Mouse (Mus musculus) lung, adult 18-20 months (tissue): ENCODE data around the gene Aldh4a1.

Experiments used
- DNase-seq, 2 experiments: peaks; one replicate each; pipeline ENCODE4 v3.0.0; 2022; ENCODE audit warnings: mixed read lengths in 2 of 2

Gene Aldh4a1

DNA sequence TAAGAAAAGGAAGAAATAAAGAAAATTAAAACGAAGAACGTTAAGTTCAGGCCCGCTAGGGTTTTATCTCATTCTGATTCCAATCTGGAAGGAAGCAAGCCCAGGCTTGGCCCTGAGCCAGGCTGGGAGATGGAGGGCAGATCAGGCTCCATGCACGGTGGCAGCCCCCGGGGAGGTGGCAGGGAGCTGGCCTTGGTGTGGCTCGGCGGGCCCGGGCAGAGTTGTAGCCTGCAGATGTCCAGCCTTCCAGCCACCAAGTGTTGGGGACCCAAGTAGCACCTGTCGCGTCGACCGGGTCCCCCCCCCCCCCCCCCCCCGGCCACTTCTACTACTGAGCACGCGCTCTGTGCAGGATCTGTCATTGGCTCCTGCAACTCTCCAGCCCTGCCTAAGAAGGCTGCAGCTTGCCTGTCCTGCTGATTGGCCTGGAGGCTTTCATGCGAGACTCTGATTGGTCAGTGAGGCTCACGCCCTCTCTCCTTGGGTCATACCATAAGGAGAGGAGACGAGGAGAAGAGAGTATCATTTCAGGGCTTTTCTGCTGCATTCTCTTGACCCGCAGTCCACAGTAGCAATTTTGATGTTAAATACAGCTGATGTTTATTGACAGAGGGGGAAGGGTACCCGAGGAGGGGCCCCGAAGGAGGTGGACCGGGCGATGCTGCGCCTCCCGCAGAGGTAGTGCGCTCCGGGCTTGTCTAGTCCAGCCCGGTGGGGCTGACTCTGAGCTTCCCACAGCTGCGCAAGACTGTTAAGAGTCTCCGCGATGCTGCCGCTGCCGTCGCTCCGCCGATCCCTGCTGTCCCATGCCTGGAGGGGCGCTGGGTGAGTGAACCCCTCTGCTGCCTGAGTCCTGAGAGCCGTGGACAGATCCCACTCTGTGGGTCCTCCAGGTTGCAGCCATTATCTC, at the start of gene Aldh4a1:
Aldh4a1 (plus strand) TSS at position 494 of the 910 bp plus-strand sequence.
- peak; percentile 94 to 96 for DNase-seq

- no peak for DNase-seq
These were observed 49.6 kb upstream of the Aldh4a1 start for GRCm38 (mm10) chr4:139572928-139573512.

GRCm38 (mm10) chr4:139574156-139574798, 48.4 kb upstream of the Aldh4a1 start:
- peak; percentile 100 for DNase-seq

DNA sequence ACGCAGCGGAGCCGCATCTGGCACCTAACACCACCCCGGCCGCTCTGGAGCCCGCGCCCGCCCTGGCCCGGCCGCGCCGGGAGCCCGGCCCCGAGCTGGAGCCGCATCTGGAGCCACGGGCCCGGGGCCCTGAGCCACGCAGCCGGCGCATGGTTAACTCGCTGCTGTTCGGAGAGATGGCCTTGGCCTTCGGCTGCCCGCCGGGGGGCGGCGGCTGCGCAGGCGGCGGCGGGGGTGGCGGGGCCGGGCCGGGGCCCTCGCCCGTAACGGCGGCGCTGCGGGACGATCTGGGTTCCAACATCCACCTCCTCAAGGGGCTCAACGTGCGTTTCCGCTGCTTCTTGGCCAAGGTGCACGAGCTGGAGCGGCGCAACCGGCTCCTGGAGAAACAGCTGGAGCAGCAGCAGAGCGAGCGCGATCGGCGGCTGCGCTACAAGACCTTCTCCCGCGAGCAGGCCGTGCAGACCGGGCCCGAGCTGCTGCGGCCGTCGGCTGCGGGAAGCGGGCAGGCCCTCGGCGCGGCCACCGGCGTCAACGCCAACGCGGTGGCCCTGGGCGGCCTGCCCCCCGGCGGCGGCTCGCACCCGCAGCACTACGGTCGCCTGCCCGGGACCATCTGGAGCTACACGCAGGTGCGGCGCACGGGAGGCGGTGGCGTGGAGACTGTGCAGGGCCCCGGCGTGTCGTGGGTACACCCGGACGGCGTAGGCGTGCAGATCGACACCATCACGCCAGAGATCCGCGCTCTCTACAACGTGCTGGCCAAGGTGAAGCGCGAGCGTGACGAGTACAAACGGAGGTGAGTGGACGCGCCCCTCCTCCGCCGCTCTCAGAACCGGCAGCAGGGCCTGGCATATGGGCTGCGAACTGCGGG, 47.6 kb upstream of the Aldh4a1 start:
- DNase-seq: peak; percentile 39 to 45

DNA sequence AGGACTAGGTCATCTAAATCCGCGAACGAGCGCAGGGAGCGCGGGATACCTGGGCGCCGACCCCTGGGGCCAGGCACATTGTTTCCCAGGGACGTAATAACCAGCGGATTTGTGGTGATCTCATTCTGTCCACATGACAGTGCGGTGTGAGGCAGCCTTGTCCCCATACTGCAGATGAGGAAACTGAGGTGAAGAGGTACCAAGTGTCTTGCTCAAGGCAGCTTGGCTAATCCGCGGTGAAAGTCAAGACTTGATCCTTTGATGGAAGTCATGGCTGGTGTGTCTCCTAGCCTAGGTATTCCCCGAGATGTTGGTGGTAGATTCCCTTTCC, 47.0 kb upstream of the Aldh4a1 start:
- DNase-seq: peak in 1 of 2 experiments; percentile 46

DNA sequence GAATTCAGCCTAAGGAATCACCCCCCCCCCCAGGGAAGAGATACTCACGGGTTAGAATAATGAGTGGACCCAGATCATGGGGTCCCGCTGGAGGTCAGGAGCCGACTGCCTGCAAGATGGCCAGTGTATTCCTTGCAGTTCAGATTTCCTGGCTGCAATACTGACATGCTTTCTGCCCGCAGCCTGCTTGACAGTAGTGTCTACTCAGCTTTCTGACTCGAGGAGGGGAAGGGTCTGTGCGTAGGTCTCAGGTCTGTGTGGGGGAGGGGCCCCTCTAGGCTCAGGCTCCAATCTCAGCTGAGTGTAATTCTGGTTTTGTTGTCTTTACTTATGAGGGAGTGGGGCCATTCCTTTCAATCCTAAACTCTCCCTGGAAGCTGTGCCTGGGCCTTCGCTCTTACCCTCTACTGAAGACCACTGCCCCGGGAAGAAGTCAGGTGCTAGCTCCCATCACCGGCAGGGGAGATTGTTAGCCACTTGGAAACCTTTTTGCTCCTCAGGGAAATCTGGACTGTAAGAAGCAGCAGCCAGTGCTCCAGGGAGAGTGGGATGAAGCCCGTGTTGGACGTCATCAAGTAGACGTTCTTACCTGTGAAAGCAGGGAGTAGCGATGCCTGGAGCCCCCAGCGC, 46.3 kb upstream of the Aldh4a1 start:
- DNase-seq: no peak

DNA sequence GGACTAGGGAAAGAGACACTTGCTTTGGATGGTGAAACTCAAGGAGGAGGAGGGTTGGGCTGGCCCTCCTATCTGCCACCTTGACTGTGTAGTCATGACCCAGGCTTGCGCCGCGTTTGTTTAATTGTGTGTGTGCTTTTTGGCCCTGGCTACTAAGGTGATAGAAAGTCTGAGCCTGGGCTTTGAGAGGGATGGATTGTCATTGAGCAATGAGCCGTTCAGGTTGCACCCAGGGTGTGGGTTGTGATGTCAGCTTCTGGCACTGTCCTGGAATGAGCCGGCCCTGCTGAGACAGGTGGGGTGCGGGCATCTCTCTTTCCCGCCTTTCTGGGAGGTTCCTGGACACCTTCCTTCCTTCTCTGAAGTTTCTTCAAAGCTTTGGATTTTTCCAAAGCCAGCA, 45.7 kb upstream of the Aldh4a1 start:
- DNase-seq: peak in 1 of 2 experiments; percentile 58

GRCm38 (mm10) chr4:139578389-139578788, 44.3 kb upstream of the Aldh4a1 start:
- DNase-seq: no peak

DNA sequence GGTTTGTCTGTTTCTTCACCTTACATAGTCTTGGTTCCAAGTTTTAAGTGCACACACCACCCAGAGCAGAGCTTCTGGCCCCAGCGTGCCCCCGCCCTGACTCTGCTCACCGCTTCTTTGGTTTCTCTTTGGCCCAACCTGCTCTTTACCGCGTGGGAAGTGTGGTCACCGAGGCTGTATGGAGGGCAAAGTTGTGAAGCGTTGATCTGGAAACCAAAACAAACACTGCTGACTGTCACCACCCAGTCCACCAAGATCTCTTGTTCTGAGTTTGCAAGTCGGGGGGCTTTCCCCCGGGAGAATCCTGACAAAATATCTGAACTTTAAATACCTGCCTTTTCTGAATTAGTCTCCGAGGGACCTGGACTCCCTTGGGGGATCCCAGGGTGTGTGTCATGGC, 43.7 kb upstream of the Aldh4a1 start:
- DNase-seq: peak; percentile 57

DNA sequence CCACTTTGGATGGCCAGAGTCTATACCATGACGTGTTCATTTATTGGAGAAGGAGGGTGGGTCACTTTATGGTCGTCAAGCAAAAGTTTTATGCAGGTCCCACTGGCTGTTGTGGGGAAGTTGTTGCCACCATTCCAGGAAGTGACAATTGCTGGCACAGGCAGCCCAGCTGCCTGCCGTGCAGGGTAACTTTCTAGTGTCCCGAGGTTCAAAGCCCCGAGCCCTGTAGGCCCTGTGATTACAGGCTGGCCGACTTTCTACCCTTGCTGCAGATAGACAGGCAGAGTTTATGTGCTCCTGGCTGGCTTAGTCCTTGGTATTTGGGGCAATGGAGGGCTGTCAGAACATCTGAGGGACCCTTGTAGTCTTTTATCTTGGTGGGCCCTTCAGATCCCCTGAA, 43.2 kb upstream of the Aldh4a1 start:
- peak in 1 of 2 experiments; percentile 22 for DNase-seq

- DNase-seq: no peak
These were observed 41.9 kb upstream of the Aldh4a1 start for GRCm38 (mm10) chr4:139580663-139581336.

- DNase-seq: peak; percentile 44 to 54
These were observed 41.1 kb upstream of the Aldh4a1 start for GRCm38 (mm10) chr4:139581427-139582051.

DNA sequence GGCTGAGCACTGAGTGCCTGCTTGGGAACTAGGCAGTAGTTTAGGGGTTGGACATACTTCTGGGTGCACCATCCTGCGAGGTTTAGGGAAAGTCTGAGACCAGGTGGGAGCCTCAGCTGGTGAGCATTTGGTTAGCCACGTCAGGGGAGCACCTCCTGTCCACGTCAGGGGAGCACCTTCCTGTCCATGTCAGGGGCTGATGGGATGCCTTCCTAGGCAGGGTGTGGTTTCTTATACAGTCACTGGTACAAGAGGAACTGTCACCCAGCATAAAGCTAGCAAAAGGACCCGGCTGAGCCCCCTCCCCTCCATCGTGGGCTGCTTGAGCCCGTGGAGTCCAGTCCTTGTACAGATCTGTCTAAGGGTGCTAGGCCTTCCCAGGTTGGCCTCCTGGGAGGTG, 40.3 kb upstream of the Aldh4a1 start:
- DNase-seq: no peak

GRCm38 (mm10) chr4:139582903-139583302, 39.8 kb upstream of the Aldh4a1 start:
- DNase-seq: no peak

GRCm38 (mm10) chr4:139583629-139584245, 38.9 kb upstream of the Aldh4a1 start:
- no peak for DNase-seq

DNA sequence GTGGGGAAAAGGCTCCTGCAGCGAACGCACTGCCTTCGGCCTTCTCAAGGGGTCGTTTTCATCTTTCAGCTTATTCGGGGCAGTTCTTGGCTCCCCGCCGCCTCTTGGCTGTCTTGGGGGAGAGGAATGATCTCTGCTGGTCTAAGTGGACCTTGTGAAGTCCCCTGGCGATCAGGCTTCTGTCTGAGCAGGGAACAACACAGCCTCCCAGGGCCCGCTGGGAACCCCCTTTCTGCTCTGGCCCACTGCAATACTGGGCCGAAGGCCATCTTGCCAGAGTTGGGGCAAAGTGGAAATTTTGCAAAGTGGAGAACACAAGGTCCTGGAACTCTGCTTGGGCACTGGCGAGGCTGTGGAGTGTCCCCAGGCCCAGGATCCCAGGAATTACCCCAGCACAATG, 38.0 kb upstream of the Aldh4a1 start:
- no peak for DNase-seq

DNA sequence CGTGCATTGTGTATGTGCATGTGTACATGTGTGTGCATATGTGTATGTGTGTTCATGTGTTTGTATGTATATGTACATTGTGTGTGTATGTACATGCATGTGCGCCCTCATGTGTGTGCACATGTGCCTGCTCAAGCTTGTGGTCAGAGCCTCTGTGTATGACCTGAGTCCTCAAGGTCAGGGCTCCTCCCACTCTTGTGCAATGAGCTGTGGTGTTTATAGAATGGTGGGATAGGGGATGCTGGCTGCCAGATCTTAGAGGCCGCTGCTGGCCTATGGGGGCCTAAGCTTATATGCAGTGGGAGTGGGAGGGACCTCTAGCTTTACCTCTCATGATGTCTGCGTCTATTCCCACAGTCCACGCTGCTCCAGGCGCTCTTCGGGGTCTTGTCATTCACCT, 37.0 kb upstream of the Aldh4a1 start:
- peak in 1 of 2 experiments; percentile 48 for DNase-seq

- peak; percentile 56 to 69 for DNase-seq
These were observed 35.3 kb upstream of the Aldh4a1 start for GRCm38 (mm10) chr4:139587370-139587769.

DNA sequence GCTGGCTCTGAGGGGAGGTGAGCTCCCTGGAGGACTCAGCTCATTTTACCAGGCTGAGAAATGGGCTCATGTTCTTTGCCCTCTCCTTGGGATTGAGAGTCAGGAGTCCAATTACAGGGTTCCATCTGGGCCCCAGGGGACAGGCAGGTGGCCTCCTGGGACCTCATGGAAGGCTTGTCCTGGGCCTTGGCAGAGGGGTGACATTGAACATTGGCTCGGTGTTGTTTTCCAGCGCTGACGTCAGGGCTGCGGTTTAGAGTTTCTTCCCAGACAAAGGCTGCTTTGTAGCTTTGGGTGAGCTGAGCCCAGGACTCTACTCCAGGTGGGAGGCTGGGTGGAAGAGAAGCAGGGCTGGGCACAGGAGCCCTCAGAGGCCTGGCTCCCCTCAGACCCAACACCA, 34.9 kb upstream of the Aldh4a1 start:
- peak in 1 of 2 experiments; percentile 35 for DNase-seq

DNA sequence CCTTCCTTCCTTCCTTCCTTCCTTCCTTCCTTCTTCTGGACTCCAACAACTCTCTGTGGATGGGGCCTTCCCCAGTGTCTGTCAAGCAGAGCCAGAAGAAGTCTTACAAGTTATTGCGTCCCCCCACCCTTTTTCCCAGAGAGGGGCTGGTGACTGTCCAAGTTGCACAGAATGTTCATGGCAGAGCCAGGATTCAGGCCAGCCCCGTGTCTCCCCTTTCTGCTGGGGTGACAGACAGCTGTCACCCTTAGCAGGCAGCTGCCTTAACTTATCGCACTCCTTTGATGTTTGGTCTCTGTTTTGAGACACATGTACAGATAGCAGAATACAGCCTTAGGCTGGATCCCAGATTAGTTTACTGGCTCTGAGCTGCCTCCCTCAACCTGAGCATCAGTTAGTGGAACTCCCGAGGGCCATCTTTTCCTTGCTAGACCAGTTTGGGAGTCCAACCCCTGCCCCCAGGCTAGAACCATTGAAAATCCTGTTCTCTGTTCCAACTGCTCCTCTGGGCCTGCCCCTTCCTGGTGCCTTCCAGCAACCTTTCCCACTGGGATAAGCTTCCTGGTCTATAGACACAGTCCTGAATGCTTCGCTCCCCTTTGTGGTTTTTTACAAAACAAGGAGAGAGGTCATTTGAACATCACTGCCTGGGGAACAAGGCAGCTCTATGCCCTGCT, 33.2 kb upstream of the Aldh4a1 start:
- DNase-seq: no peak
